Mouse (Mus musculus): ENCODE results near the gene Spata2l.
"Not testable (repeated sequence)": the region's sequence is repeated elsewhere in the genome, so short reads cannot be mapped to it uniquely, and the experiment has no call there.

The Spata2l gene

DNA sequence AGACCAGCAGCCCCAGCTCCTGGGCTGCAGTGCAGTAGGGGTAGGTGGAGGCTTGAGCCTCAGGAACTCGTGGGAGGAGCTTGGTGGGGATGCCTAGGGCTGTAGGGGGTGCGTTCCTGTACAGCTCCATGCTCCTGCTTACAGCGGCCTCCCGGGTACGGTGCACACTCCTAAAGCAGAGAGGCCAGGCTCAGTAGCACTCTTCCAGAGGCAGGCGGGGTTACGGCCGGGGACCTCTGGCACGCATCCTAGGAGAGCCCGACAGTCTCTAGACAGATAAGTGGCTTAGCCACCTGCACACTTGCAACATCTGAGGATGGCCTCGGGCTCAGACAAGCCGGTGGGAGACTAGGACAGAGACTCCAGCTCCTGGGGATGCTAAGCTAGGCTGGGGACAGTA is 9.5 kb upstream of the Spata2l start:
- no peak for DNase-seq

DNA sequence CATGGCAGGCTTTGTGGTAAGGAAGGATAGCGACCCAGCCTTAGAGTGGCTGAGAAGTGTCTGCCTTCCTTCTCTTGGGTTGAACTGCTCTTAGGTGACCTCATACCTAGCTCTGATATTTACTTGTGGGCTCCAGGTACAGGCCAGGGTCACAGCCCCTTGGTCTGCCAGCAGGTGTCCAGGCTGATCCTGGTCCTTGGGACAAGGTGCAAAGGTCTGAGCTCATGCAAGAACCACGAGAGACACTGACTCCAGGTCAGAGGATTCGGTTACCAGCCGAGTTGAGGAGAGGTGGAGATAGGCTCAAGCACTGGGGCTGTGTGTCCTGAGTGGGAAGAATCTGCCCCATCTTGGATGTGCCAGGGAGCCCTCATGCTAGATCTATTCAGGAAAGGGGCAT is 8.3 kb upstream of the Spata2l start:
- DNase-seq = no peak

DNA sequence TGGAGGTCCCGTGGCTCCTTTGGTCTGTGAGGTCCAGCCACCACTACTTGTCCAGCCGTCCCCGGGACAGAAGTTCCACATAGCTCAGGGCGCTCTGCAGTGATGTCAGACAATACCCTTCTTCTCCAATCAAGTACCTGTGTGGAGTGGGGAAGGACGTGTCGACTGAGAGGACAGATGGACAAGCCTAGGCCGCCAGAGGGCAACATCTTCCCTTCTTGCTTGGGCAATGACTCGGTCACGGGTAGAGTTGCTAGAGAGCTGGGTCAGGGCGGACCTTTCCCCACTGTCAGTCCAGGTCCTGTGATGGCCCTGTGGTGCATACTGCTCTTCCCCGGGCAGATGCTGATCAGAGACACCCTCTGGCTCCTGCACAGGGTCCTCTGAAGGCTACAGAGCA is 7.0 kb upstream of the Spata2l start:
- no peak for DNase-seq

DNA sequence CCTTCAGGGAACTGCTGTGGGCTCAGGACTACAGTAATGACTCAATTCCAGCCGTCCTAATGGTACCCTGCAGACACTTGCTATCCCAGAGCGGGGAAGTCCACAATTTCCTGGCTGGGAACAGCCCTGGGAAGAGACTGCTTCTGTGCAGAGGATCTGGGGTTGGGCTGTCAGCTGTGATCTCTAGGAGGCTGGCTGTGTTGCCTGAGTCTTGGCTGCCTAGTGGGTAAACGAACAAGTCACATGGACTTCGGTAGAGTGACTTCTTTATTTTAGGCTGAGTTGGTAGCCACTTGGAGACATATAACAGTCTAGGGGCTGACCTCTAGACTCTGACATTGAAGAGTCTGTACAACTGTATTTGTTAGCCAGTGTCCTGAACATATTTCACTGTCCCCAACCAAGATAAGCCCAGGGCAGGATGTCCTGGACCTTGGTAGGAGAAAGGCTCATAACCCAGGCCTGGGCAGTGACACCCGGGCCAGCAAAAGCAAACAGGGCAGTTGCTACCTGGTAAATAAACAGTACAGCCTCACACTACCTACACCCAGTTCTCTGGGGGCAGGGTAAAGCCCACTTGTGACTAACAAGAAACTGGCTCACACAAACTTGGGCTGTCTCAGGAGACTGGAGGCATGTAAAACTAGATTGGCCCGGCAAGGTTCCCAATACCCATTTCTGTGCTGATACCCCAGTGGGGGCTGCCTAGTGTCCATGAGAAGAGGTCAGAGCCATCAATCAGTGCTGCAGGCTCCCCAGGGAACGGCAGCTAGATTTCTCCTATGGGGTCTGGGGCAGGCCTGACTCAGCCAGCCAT is 6.3 kb upstream of the Spata2l start:
- DNase-seq = no peak

DNA sequence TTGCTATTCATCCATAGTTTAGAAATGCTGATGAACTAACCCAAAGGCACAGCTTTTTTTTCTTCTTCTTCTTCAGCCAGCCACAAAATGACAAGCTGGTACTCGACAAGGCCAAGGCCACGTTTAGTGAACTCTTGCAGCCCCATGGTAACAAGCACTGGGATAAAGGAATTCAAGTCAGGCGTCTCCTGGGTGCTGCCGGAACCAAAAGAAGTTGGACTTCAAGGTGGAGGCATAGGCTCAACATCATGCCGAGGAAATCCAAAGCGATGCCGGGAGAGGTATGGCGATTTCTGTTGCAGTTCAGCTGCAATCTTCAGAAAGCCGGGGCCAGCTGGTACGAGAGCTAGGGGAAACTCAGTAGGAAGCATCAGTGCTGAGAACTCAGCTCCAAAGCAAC is 3.4 kb upstream of the Spata2l start:
- DNase-seq = no peak

DNA sequence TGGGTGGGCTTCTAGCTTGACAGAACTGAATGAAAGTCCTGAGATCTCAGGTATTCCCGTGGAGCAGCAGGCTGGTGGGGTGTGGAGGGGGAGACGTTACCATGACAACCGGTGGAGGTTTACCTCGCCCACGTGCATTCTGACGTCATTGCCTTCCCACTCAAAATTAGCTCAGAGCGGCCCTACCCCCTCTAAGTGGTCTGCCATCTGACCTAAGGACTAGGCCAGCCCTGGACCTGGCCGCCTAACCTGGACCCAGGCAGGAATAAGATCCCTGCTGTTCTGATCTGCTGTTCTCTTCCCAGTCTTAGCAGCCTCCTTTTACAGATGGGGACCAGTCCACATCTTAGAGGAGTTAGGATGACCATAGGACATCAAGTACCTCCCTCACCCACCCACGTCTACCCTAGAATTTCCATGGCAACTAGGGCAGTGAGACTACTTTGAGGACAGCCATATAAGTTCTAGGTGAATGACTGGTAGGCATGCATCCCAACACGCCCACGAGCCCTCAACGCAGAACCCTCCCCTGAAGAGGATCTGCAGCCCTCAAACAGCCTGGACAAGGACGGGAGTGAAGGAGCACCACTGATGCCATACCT is 1.0 kb downstream of the Spata2l start:
- no peak for DNase-seq

DNA sequence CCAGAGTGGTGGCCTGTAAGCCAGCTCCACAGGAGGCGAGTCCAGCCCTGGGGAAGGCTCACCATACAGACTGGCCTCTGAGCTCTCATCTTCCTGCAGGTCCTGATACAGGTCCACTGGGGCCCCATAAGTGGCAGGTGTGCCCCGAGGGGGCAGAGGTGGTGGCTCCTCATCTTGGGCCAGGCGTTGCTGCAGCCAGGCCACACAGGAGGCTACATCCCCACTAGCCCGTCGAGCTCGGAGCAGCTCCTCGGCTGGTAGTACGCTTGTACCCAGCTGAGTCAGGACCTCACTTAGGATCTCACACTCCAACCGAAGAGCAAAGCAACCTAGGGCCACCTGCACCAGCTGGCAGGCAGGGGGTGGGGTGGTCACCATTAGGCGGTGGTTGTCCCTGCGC is 2.3 kb downstream of the Spata2l start:
- DNase-seq = no peak

DNA sequence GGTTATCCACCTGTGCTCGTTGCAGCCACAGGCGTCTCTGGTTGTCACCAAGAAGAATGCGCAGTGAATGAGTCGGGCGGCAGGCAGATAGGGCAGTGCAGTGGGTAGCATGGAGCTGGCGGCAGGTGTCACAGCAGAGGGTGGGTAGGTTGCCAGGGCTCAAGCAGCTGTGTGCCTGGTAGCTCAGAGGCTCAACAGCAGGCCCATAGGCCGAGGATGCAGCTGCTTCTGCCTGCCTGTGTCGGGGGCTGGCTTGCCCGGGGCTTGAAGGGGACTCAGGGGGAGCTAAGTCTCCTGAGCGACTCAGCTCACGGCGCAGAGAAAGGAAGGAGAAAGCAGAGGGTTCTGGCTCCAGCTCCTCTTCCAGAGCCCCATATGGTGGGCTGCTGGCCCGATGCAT is 2.7 kb downstream of the Spata2l start:
- DNase-seq = no peak

DNA sequence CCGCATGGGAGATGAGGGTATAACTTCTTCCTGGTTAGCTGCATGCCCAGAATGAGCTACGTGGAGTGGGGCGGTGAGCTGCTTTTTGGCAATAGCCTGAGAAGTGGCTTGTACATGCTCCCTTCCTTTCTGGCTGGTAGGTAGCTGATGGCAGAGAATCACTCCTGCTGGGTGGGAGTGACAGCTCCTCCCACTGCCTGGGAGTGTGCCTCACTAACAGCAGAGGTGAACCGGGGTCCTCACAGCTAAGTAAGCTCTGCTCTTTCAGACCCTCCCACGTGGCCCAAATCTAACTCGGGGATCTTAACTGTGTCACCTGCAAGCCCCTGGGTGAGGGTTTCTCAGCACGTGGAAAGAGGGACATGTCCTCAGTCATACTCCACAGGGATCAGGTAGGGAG is 3.5 kb downstream of the Spata2l start:
- DNase-seq = no peak

DNA sequence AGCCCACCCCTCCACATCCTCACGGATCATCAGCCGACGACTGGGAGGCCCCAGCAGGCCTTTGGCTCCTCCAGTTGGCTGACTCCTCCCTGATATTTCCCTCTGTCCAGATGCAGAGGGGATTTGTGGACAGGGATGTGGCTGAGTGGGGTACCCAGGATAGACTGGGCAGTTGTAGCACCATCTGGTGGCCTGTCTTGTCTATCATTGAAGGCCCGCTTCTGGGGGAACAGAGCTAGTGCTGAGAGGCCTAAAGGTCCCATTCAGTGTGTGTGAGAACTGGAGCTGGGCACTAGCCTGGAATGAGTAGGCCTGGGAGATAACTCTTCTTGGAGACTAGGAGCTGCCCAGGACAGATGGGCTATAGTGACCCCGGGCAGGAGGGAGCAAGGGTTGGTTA is 4.3 kb downstream of the Spata2l start:
- no peak for DNase-seq

DNA sequence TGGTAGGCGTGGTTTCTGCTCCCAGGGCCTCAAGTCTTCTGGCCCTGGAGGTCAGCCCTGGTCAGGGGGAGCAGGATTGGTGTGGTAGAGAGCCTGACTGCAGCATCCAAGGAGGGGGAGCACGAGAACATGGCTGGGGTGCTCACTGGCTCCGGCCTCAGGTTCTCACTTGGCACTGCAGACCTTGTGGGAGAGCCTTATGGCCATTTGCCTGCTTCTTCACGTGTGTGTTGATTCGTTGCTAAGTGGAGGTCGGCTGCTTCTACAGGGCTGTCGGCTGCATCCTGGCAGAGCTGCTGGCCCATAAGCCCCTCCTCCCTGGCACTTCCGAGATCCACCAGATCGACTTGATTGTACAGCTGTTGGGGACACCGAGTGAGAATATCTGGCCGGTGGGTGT is 5.7 kb downstream of the Spata2l start:
- not testable (repeated sequence) for DNase-seq

DNA sequence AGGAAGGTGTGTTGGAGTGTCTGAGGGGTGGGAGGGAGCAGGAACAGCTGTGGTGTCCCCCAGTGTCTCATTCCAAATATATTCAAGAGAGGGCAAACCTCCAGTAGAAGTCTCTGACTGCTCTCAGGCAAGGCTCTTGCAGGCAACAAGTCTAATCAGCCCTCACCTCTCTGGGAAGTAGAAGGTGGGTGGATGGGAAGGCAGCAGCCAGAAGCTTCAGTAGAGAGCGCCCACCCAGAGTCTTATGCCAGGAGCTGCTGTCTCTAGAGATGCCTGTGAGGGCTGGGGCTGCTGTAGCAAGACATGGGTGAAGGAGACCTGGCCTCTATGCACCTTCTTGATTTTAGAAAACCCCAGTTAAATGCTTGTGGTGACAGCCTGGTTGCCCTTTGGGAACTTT is 7.6 kb downstream of the Spata2l start:
- no peak for DNase-seq

DNA sequence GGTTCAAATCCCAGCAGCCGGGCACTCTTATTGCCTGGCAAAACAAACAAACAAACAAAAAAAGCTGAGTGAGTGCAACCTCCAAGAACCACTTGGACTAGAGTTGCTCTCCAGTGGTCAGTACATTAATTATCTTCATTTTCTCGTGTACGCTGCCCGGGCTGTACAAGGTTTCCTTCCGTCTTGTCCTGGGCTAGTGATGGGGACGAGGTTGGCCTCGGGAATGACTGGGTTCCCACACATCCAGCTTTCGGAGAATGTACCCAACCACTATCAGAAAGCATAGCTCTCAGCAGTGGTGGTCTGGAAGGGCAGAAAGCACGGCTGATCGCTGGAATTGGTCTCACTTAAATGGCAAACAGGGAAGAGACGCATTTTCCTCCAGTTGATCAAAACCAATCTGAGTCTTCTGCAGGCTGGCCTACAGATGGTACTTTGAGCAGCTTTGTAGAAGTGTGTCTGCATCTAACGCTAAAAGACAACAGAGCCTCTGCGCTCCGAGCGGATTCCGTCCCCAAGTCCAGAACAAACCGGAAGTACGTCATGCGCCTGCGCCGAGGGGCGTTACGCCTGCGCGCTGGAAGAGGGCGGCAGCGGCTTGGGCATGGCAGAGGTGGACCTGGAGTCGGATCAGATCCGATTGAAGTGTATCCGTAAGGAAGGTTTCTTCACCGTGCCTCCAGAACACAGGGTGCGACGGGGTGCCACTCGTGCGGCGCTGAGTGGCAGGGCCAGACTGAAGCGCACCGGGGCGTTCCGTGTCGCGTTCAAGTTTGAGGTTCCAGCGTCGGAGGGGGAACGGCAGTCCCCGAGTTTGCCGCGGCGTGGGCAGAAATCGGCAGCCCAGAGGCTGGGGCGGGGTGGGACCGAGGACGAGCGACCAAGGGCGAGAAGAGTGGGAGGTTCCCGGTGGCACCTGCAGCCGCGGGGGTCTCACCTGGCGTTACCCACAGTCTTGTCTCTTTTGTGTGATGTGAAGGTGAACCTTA is 11.5 kb downstream of the Spata2l start, which contains the start of gene Cdk10:
Cdk10 (plus strand) TSS at position 565 of the 989 bp plus-strand sequence.
- peak; percentile 96 for DNase-seq

DNA sequence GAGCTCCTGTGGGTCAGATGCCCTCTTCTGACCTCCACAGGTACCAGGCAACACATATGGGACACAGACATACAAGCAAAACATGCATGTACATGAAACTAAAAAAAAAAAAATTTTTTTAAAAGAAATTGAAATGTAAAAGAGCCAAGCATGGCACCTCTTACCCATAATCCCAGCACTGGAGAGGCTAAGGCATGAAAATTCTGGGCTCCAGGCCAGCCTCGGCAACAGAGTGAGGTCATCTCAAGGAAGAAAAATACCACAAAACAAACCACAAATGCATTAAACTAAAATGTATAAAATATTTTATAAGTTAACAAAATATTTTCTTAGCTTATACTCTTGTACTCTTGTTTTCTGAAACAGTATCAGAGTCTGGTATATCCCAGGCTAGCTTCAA is 15.1 kb downstream of the Spata2l start:
- DNase-seq = no peak

DNA sequence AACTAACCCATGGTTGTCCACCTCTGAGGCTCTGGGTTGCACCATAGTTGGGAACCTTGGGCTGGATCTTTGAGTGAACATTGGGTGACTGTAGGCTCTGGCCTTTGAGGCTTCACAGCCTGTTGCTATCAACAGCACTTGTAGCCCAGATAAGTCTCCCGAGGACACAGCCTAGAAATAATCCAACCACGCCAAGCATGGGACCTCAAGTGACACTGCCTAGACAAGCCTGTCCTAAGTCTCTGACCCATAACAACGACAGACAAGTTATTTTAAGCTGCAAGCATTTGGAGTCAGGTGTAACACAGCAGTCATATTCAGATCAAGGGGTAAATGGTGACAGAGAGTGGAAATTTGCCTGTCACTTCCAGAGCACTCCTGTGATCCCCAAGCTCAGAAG is 20.6 kb downstream of the Spata2l start:
- DNase-seq = no peak

DNA sequence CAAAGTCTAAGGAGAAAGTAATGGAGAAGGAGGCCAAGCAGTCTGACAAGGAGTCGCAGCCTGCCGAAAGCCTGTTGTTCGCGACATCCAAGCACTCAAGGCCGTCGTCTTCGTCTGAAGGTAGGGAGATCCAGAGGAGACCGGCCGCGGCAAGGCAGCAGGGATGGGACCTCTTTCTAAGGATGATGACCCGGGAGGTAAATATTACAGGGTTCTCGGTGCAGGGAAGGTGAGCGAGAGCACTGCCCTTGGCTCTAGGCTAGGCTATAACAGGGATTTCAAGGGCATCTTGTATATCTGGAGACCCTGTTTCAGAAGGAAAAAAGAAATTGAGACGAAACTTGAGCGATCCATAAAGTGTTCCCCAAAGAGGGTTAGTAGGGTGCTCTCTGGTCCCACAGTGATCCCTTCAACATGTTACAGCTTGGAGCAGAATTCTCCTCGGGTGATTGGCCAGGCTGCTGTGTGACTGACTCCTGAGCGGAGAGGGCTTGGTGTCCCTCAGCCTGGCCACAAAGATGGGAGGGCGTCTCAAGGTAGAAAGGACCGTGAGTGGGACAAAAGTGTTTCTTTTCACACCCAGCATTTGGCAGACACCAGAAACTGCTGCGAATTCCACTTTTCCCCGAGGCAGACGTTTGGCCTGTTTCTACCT is 22.8 kb downstream of the Spata2l start:
- DNase-seq = no peak

DNA sequence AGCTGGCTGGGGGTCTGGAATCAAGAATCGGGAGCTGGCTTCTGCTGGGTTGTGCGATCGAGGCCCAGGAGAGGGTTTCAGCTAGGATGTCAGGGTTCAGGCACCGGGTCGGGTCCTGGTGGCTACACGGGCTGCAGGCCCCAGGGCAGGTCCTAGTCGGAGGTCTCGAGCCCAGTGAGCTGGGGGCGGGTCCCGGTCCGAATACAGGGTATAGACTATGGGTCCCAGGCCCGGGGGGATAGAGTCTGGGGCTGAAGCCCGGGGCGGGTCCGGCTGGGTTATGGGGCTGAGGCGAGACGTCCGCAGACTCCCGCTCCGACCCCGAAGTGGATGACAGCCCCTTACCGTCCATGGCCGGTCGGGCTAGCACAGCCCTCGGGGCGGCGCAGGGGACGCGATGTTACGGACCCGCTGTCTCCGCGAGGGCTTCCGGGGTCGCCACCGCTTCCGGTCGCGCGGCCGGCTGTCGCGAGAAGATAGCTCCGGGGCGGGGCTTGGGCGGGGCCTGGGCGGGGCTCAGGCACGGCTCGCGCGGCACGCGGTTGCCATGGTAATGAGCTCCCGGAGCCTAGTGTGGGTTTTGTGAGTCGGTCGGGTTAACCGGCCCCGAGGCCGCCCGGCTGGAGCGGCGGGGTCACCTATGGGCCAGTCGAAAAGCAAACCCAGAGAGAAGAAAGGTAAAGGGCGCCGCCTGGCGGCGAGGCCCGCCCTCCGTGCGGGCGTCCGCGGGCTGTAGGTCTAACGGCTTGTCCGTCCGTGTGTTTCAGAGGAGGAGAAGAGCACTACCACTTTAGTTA is 23.5 kb downstream of the Spata2l start, which contains the start of the genes Chmp1a and Spata33:
Chmp1a (minus strand) TSS at position 443 of the 797 bp plus-strand sequence.
Spata33 (plus strand) TSS at position 512 of the 797 bp plus-strand sequence.
- peak; percentile 94 for DNase-seq

DNA sequence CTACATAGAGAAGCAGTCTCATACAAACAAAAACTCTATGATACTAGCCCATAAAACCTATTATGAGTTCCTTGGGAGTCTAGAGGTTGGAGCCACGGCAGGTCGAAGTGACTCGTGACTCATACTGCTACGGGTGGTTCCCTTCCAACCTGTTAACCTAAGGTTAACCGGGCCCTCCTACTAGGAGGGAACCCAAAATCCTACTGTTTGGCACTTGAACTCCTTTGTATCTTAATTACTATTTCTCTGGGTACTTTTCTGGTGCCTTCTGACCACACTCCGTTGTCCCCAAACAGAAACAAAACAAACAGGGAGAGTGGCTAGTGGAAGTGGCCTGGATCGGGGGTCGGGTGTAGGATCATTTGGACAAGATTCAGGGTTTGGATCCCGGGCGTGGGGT is 24.2 kb downstream of the Spata2l start:
- DNase-seq = no peak

DNA sequence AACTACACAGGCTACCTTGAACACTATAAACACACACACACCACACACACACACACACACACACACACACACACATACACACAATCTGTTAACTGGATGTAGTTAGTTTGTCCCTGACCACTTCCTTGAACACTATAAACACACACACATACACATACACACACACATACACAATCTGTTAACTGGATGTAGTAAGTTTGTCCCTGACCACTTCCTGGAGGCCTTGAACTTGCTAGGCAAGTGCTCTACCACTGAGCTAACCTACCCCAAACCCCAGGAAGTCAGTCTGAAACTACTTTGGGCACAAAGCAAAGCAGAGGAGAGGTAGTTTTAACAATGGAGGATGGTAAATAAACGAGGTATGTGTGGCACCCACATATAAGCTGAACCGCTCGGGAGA is 32.5 kb downstream of the Spata2l start:
- DNase-seq = no peak

DNA sequence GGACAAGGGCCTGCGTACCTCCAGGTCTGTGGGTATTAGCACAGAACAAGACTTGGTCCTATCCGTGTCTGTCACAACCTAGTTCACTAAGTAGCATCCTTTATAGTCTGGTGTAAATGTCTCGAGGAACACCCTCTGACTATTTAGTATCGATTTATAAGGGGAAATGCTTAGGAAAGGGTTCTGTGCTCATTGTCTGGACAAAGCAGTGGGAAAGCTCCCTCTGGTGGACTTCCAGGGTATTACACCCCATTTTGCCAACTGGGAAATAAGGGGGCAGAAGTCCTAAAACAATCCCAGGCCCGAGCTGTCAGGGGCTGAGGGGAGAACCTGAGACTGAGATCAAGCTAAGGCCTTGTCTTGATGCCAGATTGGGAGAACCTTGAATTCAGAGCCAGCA is 33.7 kb downstream of the Spata2l start:
- DNase-seq = peak; percentile 77

DNA sequence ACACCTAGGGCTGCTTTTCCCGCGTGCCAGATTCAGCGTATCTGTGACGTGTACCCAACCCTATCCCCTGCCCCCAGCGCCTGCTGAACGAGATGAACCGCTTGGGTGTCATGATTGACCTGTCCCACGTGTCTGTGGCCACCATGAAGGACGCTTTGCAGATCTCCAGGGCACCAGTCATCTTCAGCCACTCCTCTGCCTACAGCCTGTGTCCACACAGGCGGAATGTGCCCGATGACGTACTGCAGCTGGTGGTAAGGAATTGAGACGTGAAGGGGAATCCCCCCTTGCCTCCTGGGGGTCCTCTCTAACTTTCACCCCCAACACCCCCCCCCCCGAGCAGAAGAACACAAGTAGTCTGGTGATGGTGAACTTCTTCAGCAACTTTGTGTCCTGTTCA is 36.2 kb downstream of the Spata2l start:
- no peak for DNase-seq

DNA sequence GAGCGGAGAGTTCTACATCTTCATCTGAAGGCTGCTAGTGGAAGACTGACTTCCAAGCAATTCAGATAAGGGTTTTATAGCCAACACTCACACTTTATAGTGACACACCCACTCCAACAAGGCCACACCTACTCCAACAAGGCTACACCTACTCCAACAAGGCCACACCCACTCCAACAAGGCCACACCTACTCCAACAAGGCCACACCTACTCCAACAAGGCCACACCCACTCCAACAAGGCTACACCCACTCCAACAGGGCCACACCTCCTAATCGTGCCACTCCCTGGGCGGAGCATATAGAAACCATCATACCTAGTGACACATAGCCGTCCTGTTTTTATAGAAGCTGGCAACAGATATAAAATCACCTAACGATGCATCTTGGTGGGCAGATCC is 39.0 kb downstream of the Spata2l start:
- DNase-seq = not testable (repeated sequence)

Data from lung, postnatal 36 days (tissue).